Mouse (Mus musculus) spleen, adult 2 months (tissue): ENCODE results near the gene Arnt2.

Experiments used
- CTCF ChIP-seq: fragments of 200-500 bp; IDR thresholded peaks from 2 replicates; pipeline ENCODE4 v1.5.1; 2011; ENCODE audit warnings: mild to moderate bottlenecking, inconsistent platforms; ENCODE audit not compliant: insufficient read depth, insufficient read length, insufficient replicate concordance; ENCODE audit errors: extremely low read depth
- POLR2A ChIP-seq: fragments of 200-500 bp; IDR thresholded peaks from 2 replicates; pipeline ENCODE4 v1.6.1; 2011; ENCODE audit warnings: low read depth, low read length, inconsistent platforms

GRCm38 (mm10) chr7:84350529-84350928, 59.4 kb downstream of the Arnt2 start:
- TF ChIP-seq CTCF = no peak
- no peak for TF ChIP-seq POLR2A
